Mouse (Mus musculus): ENCODE data around the gene Kcnma1.

The Kcnma1 gene

GRCm38 (mm10) chr14:23682758-23683157, 331.5 kb downstream of the Kcnma1 start:
- no peak for DNase-seq (ENCODE audit: low spot score)

GRCm38 (mm10) chr14:23679378-23679777, 334.9 kb downstream of the Kcnma1 start:
- DNase-seq (ENCODE audit: low spot score): no peak

GRCm38 (mm10) chr14:23666420-23666819, 347.9 kb downstream of the Kcnma1 start:
- DNase-seq (ENCODE audit: low spot score): no peak

GRCm38 (mm10) chr14:23651682-23652081, 362.6 kb downstream of the Kcnma1 start:
- DNase-seq (ENCODE audit: low spot score): no peak

- DNase-seq (ENCODE audit: low spot score): no peak
These were observed 364.2 kb downstream of the Kcnma1 start for GRCm38 (mm10) chr14:23650126-23650525.

- DNase-seq (ENCODE audit: low spot score): no peak
These were observed 368.8 kb downstream of the Kcnma1 start for GRCm38 (mm10) chr14:23645361-23646063.

- DNase-seq (ENCODE audit: low spot score): no peak
These were observed 371.1 kb downstream of the Kcnma1 start for GRCm38 (mm10) chr14:23643162-23643561.

- DNase-seq (ENCODE audit: low spot score): peak; percentile 33
These were observed 373.6 kb downstream of the Kcnma1 start for GRCm38 (mm10) chr14:23640665-23641064.

GRCm38 (mm10) chr14:23638078-23638695, 376.1 kb downstream of the Kcnma1 start:
- no peak for DNase-seq (ENCODE audit: low spot score)

GRCm38 (mm10) chr14:23635903-23636302, 378.4 kb downstream of the Kcnma1 start:
- no peak for DNase-seq (ENCODE audit: low spot score)

GRCm38 (mm10) chr14:23633011-23633595, 381.2 kb downstream of the Kcnma1 start:
- no peak for DNase-seq (ENCODE audit: low spot score)

GRCm38 (mm10) chr14:23626925-23627324, 387.4 kb downstream of the Kcnma1 start:
- no peak for DNase-seq (ENCODE audit: low spot score)

GRCm38 (mm10) chr14:23626114-23626513, 388.2 kb downstream of the Kcnma1 start:
- DNase-seq (ENCODE audit: low spot score): no peak

- peak; percentile 21 for DNase-seq (ENCODE audit: low spot score)
These were observed 388.9 kb downstream of the Kcnma1 start for GRCm38 (mm10) chr14:23625436-23625835.

GRCm38 (mm10) chr14:23624455-23624854, 389.8 kb downstream of the Kcnma1 start:
- no peak for DNase-seq (ENCODE audit: low spot score)

- no peak for DNase-seq (ENCODE audit: low spot score)
These were observed 393.6 kb downstream of the Kcnma1 start for GRCm38 (mm10) chr14:23620685-23621084.

- no peak for DNase-seq (ENCODE audit: low spot score)
These were observed 395.3 kb downstream of the Kcnma1 start for GRCm38 (mm10) chr14:23618973-23619372.

- DNase-seq (ENCODE audit: low spot score): no peak
These were observed 396.2 kb downstream of the Kcnma1 start for GRCm38 (mm10) chr14:23618081-23618480.

GRCm38 (mm10) chr14:23610054-23610453, 404.2 kb downstream of the Kcnma1 start:
- DNase-seq (ENCODE audit: low spot score): peak; percentile 19

- DNase-seq (ENCODE audit: low spot score): no peak
These were observed 408.6 kb downstream of the Kcnma1 start for GRCm38 (mm10) chr14:23605740-23606139.

- DNase-seq (ENCODE audit: low spot score): no peak
These were observed 411.4 kb downstream of the Kcnma1 start for GRCm38 (mm10) chr14:23602937-23603336.

GRCm38 (mm10) chr14:23602054-23602453, 412.2 kb downstream of the Kcnma1 start:
- no peak for DNase-seq (ENCODE audit: low spot score)

- DNase-seq (ENCODE audit: low spot score): no peak
These were observed 419.7 kb downstream of the Kcnma1 start for GRCm38 (mm10) chr14:23594629-23595028.

All from layer of hippocampus, adult 11-12 months (tissue).